Mouse (Mus musculus): ENCODE data around the gene Fxyd7. TPM values are rescaled to one million over a fixed set of nuclear protein-coding genes. Genes with fewer than 3 reads are reported as not detected.

The Fxyd7 gene
- polyA plus RNA-seq, 1 experiment from 2014 or later, result 174 TPM

DNA sequence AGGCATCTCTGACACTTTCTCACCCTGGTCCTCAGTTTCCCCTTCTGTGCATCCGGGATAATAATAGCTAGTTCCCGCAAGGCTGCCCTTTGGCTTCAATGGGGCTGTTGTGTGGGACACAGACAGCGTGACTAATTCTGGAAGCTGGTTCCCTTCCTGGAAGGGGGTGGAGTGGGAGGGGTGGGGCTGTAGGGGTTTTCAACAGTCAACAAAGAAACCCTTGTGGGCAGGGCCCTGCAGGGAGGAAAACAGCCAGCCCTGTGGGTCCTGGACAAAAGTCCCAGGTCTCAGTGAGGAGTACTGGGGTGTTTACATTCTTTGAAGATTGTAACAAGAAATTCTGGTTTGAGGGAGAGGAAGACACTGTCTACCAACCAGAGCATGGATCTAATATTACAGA lies 33.9 kb upstream of the Fxyd7 start:
- no peak overlapping the region for H3K27ac ChIP-seq
- ATAC-seq (replicated peaks), result no peak
- H3K36me3 ChIP-seq (replicated peaks), result no peaks in the 10 kb centered on the region
- H3K4me3 ChIP-seq, result no peak overlapping the region
- H3K4me1 ChIP-seq, result no peaks in the 10 kb centered on the region; the same call in 1 of the 2 replicates
- H3K9me3 ChIP-seq, result no peaks in the 10 kb centered on the region
- 12% methylated on average over 3 of the region's 3 CpGs for WGBS
- no peak overlapping the region for H3K9ac ChIP-seq
- H3K4me2 ChIP-seq, result no peak overlapping the region
- no peaks in the 10 kb centered on the region for H3K27me3 ChIP-seq (replicated peaks)

DNA sequence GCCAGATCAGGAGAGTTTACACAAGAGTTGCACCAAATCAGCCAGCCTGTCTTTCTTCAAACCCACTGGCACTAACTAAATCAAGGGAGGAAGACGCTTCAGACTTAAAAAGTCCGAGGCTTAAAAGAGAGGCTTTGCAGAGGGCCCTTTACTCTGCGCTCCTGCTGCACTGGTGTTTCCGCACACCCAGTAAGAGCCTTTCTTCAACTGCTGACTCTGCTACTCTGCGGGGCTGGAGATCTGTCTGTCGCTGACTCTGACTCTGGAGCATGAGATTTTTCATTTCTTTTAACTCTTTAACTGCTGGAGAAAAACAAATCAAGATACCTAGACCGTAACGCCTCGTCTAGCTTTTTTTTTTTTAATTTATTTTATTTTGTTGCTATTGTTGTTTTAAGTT lies 32.9 kb upstream of the Fxyd7 start:
- no peaks in the 10 kb centered on the region for H3K9me3 ChIP-seq
- H3K4me3 ChIP-seq, result no peak overlapping the region
- no peaks in the 10 kb centered on the region for H3K36me3 ChIP-seq (replicated peaks)
- no peak overlapping the region for H3K27ac ChIP-seq
- H3K9ac ChIP-seq, result no peak overlapping the region
- H3K4me2 ChIP-seq, result no peak overlapping the region
- H3K27me3 ChIP-seq (replicated peaks), result no peaks in the 10 kb centered on the region
- WGBS, result 46% methylated on average over 9 of the region's 9 CpGs
- no peak for ATAC-seq (replicated peaks)
- H3K4me1 ChIP-seq, result no peaks in the 10 kb centered on the region; the same call in 1 of the 2 replicates

DNA sequence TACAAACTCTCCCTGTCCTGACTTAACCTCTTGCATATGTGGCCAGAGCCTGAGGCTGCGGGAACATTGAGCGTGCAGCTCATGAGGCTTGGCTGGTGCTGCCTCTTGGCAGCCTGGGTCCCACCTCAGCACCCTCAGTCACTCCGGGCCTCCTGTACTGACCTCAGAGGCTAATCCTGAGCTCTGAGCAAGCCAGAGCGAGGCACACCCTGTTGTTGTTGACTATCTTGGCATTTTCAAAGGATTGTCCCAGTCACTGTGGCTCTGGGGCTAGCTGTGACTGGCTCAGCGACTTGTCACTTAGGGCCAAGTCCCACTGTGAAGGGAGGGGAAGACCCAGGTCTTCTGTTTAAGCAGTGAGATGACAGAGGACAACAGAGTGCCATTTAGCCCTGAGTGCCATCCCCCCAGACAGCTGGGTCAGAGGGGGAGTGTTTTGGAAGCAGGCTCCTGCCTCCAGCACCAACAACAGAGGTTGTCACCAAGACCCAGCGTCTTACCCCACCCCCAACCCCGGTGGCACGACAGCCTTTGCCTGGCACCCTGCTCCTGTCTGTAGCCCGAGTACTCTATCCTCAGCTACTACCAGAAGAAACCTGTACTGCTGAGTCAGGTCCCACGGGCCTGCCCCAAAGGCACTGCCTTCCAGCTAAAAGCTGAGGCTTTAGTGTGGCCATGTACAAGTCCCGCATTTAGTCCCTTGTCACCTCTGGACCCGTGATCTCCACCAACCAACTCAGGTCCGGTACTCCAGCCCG lies 31.7 kb upstream of the Fxyd7 start:
- Histone ChIP-seq H3K4me1 (no peaks in the 10 kb centered on the region; the same call in 1 of the 2 replicates), H3K36me3 (replicated peaks) (no peaks in the 10 kb centered on the region), H3K9me3 (no peaks in the 10 kb centered on the region), H3K4me2 (no peak overlapping the region), H3K9ac (no peak overlapping the region), H3K27ac (no peak overlapping the region), H3K27me3 (replicated peaks) (no peaks in the 10 kb centered on the region), H3K4me3 (no peak overlapping the region)
- WGBS, result 57% methylated on average over 14 of the region's 14 CpGs
- ATAC-seq (replicated peaks), result 0 out of 2 replicates have a peak, but pooled peaks have one; percentile 17

DNA sequence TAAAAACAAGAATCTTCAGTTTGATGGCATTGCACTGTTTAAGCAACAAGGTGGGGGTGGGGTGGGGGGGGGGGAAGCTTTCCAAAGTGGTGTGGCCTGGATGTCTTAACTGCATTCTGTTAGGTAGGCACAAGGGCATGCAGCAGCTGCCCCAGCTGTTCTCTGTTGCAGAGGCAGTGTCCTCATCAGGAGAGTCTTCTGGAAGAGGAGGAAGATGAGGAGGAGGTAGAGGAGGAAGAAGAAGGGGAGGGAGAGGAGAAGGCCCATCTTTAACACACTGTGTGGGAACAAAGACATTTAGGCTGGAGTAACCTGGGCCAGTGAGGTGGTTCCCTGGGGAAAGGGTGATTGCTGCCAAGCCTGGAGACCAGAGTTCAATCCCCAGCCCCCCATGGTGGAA lies 30.8 kb upstream of the Fxyd7 start:
- H3K9ac ChIP-seq, result no peak overlapping the region
- no peak overlapping the region for H3K27ac ChIP-seq
- H3K4me3 ChIP-seq, result no peak overlapping the region
- ATAC-seq (replicated peaks), result no peak
- no peaks in the 10 kb centered on the region for H3K36me3 ChIP-seq (replicated peaks)
- no peak overlapping the region for H3K4me2 ChIP-seq
- H3K9me3 ChIP-seq, result no peaks in the 10 kb centered on the region
- no peaks in the 10 kb centered on the region for H3K27me3 ChIP-seq (replicated peaks)
- no peaks in the 10 kb centered on the region; the same call in 1 of the 2 replicates for H3K4me1 ChIP-seq

DNA sequence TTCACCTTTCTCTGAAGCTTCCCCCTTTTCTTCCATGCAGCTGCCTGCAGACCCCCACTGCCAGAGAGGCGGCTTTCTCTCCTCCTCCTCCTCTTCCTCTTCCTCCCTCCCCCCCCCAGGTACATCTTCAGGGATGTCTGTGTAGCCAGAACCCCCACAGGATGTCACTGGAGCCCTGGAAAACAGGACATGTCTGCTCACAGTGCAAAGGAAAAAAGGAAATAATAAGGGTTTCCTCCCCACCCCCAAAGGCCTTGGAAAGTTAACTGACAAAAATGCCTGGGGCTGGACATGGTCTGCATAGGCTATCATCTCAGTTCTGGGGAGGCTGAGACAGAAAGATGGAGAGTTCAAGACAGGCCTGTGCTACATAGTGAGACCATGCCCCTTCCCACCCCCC lies 29.8 kb upstream of the Fxyd7 start:
- H3K9ac ChIP-seq, result no peak overlapping the region
- no peak overlapping the region for H3K27ac ChIP-seq
- H3K4me1 ChIP-seq, result no peaks in the 10 kb centered on the region; the same call in 1 of the 2 replicates
- no peak for ATAC-seq (replicated peaks)
- H3K27me3 ChIP-seq (replicated peaks), result no peaks in the 10 kb centered on the region
- H3K4me2 ChIP-seq, result no peak overlapping the region
- WGBS, result 35% methylated on average over 1 of the region's 1 CpGs
- H3K9me3 ChIP-seq, result no peaks in the 10 kb centered on the region
- H3K36me3 ChIP-seq (replicated peaks), result no peaks in the 10 kb centered on the region
- no peak overlapping the region for H3K4me3 ChIP-seq

DNA sequence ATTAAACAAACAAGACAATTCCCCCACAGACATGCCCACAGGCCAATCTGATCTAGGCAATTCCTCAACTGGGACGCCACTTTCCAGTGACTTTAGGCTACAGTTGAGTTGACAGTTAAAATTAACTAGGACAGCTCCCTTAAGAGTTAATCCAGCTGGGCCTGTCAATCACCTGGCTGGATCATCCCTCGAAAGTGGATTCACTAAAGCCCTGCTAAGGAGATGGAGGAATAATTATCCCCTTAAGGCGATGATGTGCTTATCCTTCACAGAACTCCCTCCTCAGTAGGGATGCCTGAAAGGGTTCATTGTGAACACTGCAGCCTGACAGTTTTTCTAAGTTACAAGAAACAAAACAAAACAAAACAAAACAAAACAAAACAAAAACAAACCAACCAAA lies 29.3 kb upstream of the Fxyd7 start:
- Histone ChIP-seq H3K27ac (no peak overlapping the region), H3K36me3 (replicated peaks) (no peaks in the 10 kb centered on the region), H3K9ac (no peak overlapping the region), H3K9me3 (no peaks in the 10 kb centered on the region), H3K4me1 (no peaks in the 10 kb centered on the region; the same call in 1 of the 2 replicates), H3K4me3 (no peak overlapping the region), H3K27me3 (replicated peaks) (no peaks in the 10 kb centered on the region), H3K4me2 (no peak overlapping the region)
- 32% methylated on average over 3 of the region's 3 CpGs for WGBS
- ATAC-seq (replicated peaks), result no peak

DNA sequence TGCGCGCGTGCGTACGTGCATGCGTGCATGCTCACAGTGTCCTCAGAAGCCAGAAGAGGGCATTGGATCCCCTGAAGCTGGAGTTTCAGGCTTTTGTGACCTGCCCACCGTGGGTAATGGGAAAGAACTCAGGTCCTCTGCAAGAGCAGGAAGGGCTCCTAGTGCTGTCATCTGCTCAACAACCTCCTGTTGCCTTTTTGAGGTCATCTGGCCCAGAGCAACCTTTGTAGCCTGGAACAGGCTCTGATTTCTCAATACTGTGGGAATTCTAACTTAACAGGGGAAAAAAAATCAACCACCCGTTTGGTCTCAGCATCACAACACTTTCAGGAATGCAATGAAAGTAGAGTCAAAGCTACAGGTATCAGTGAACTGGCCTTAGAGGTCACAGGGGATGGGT lies 28.4 kb upstream of the Fxyd7 start:
- Histone ChIP-seq H3K4me2 (no peak overlapping the region), H3K27ac (no peak overlapping the region), H3K9ac (no peak overlapping the region), H3K4me1 (no peaks in the 10 kb centered on the region; the same call in 1 of the 2 replicates), H3K36me3 (replicated peaks) (no peaks in the 10 kb centered on the region), H3K9me3 (no peaks in the 10 kb centered on the region), H3K4me3 (no peak overlapping the region), H3K27me3 (replicated peaks) (no peaks in the 10 kb centered on the region)
- ATAC-seq (replicated peaks), result no peak
- 88% methylated on average over 8 of the region's 8 CpGs for WGBS

DNA sequence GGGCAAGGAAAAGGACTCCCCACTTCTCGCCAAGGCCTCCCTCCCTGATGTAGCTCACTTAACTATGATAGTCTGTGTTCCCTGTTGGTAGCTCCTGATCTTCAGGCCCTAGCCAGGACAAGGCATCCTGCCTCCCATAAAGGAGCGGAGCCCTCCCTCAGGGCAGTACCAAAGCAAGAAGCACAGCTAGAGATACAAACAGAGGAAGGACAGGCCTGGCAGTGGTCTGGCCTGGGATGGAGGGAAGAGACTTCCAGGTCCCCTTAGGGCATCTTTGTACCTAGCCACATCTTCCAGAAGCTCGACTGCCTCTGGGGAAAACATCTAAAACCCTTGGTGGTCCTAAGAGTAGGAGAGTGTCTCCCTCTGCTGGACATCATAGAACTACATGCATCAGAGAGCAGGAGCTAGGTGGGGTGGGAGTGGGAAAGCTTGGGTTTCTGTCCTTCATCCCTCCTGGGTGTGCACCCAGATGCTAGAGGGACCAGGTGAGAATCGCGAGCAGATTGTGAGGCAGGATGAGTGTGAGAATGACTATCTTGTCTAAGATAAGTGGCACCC lies 26.7 kb upstream of the Fxyd7 start:
- Histone ChIP-seq H3K27me3 (replicated peaks) (no peaks in the 10 kb centered on the region), H3K4me3 (no peak overlapping the region), H3K9ac (no peak overlapping the region), H3K4me2 (no peak overlapping the region), H3K36me3 (replicated peaks) (no peaks in the 10 kb centered on the region), H3K9me3 (no peaks in the 10 kb centered on the region), H3K4me1 (no peaks in the 10 kb centered on the region), H3K27ac (no peak overlapping the region)
- ATAC-seq (replicated peaks), result 0 out of 2 replicates have a peak, but pooled peaks have one; percentile 37
- 44% methylated on average over 5 of the region's 5 CpGs for WGBS

DNA sequence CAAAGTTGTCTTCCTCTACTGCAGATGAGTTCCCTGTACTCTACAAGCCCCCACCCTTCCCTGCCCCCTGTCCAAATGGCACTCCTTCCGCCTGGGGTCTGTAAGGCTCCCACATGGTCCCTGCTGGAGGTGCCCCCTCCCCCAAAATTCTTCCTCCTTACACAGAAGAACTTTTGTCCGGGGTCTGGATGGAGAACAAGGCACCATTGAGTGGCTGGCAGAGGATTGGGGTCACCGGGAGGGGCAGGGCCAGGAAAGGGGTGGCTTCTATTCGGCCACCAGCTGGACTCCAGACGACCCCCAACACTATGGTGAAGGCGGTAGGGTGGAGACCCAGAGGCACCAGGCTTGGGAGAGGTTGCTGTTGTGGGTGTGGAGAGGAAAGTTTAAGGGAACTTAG lies 26.2 kb upstream of the Fxyd7 start:
- no peak for ATAC-seq (replicated peaks)
- Histone ChIP-seq H3K4me3 (no peak overlapping the region), H3K36me3 (replicated peaks) (no peaks in the 10 kb centered on the region), H3K27me3 (replicated peaks) (no peaks in the 10 kb centered on the region), H3K9ac (no peak overlapping the region), H3K4me2 (no peak overlapping the region), H3K4me1 (no peaks in the 10 kb centered on the region), H3K9me3 (no peaks in the 10 kb centered on the region), H3K27ac (no peak overlapping the region)
- WGBS, result 65% methylated on average over 6 of the region's 6 CpGs

DNA sequence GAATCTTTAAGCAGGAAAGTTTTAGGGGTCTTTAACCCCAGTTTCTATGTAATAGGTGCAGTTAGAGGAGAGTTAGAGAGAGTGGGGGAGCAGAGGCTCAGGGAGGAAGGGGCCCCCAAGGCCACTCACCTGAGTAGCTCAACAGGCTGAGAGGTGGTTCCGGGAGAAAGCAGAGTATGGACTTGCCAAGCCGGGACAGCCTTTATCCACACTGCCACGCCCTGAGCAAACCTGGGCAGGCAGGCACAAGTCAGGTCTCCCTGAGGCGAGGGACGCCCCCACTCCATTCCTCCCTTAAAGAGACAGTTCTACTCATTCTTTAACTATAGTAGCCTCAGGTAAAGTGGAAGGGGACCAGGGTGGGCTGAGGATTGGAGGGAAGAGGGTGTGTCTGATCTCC lies 25.2 kb upstream of the Fxyd7 start, which contains the start of gene Fxyd3:
Gene Fxyd3, minus strand, starts transcription at position 213 of the 400 bp plus-strand sequence.
- H3K9me3 ChIP-seq, result no peaks in the 10 kb centered on the region
- no peak within 1 kb of the TSS for H3K27ac ChIP-seq
- H3K4me1 ChIP-seq, result no peaks in the 10 kb centered on the region
- H3K4me3 ChIP-seq, result no peak within 1 kb of the TSS
- WGBS, result 79% methylated on average over 5 of the region's 5 CpGs
- ATAC-seq (replicated peaks), result no peak
- no peak within 1 kb of the TSS for H3K9ac ChIP-seq
- H3K4me2 ChIP-seq, result no peak within 1 kb of the TSS
- H3K36me3 ChIP-seq (replicated peaks), result no peaks in the 10 kb centered on the region
- no peaks in the 10 kb centered on the region for H3K27me3 ChIP-seq (replicated peaks)

DNA sequence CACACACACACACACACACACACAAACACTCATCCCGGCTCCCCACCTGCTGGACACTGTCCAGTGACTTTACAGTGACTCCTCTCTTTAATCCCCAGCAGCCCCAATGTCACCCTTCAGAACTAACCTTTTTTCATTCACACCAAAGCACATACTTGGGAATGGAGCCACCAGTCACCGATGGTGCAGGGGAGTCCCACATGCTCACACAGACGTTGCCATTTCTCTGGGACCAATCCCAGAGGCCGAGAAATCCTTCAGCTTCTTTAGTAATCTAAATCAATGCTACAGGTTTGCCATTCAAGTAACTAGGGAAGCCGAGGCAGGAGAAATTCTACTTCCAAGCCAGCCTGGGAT lies 23.4 kb upstream of the Fxyd7 start:
- no peak for ATAC-seq (replicated peaks)
- Histone ChIP-seq H3K9me3 (no peaks in the 10 kb centered on the region), H3K27ac (no peak overlapping the region), H3K4me2 (no peak overlapping the region), H3K9ac (no peak overlapping the region), H3K4me1 (no peaks in the 10 kb centered on the region), H3K27me3 (replicated peaks) (no peaks in the 10 kb centered on the region), H3K4me3 (no peak overlapping the region), H3K36me3 (replicated peaks) (no peaks in the 10 kb centered on the region)
- WGBS, result 72% methylated on average over 5 of the region's 5 CpGs

DNA sequence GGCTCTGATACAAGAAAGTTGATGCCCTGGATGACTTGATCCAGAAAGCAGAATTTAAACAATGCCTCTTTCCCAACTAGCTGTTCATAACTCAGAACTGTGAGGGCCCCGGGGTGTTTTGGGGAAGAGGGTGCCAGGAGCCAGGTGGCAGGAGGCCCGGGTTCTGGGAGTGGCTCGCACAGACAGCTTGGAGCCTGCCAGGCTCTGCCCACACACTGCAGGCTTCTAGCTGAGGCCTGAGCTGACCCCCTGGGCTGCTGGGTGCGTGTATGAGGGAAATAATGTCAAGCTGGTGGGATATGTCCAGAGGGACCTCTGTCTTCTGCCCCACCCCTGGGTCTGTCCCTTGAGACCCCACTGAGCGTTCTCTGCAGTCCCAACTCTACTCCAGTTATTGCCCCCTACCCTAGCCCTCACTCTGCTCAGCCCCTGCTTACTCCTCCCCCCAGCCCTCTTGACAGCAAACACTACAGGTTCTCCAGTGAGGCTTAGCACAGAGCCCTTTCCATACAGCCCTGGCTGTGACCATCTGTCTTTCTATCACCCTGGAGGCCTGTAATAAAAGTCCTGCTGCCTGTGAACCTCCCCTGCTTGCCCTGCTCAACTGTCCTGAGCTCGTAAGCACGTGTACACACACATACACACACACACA lies 22.9 kb upstream of the Fxyd7 start:
- 64% methylated on average over 7 of the region's 7 CpGs for WGBS
- H3K27me3 ChIP-seq (replicated peaks), result no peaks in the 10 kb centered on the region
- no peak for ATAC-seq (replicated peaks)

DNA sequence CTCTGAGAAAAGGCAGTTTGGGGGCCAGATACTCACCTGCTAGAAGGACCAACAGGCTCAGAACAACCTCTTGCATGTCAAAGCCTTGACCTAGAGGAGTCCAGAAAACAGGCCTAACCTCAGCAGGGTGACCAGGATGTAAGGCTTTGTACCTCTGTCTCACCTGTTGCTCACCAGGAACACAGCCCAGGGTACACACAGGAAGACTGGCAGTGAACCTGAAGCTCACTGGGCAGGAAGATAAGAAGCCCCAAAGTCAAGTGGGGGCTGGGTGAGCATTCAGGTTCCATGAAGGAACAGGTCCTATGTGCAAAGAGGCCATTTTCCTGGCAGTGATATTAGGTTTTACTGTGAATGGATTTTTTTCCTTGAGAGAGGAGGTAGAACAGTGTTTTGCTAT lies 22.3 kb upstream of the Fxyd7 start:
- Histone ChIP-seq H3K36me3 (replicated peaks) (no peaks in the 10 kb centered on the region), H3K4me1 (no peaks in the 10 kb centered on the region), H3K9me3 (no peaks in the 10 kb centered on the region), H3K27me3 (replicated peaks) (no peaks in the 10 kb centered on the region), H3K9ac (no peak overlapping the region), H3K4me3 (no peak overlapping the region), H3K27ac (no peak overlapping the region), H3K4me2 (no peak overlapping the region)
- no peak for ATAC-seq (replicated peaks)

More for the DNA sequence above, 22.9 kb upstream of the Fxyd7 start:
- no peak overlapping the region for H3K27ac ChIP-seq
- no peaks in the 10 kb centered on the region for H3K4me1 ChIP-seq
- H3K4me3 ChIP-seq, result no peak overlapping the region
- H3K36me3 ChIP-seq (replicated peaks), result no peaks in the 10 kb centered on the region
- no peak overlapping the region for H3K9ac ChIP-seq
- no peak overlapping the region for H3K4me2 ChIP-seq
- H3K9me3 ChIP-seq, result no peaks in the 10 kb centered on the region
